Comparison of ENCODE assay signal across 9 mouse cellular contexts in the genomic region with DNA sequence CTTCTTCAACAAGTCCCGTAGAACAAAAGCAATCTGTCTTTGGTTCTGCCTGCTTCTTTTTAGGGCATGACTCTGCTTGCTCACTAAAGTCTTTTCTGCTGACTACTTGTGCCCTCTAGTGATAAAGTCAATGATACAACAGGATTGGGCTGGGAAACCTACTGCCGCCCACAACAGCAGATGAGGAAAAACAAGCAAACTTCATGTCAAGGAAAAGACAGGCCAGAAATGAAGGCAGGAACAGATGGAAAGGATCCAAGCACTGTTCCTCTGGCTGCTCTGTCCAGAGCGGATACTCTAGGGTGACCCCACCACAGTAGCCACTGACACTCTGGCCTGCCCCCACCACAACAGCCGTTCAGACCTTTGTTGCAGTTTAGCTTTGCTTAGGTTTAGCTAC.
DNase-seq lines count a peak whose midpoint lies in the region; ATAC-seq and TF ChIP-seq lines count a peak whose summit lies in the region.
"Had no signal": no experiment of that assay in that cellular context is flagged by ENCODE, and none has a peak within 500 bp of the region (broad histone marks: within the 10 kb centered on the region; RNA-seq: fewer than 3 reads in every experiment).

No protein-coding gene starts in this region.

- no peaks in the 10 kb centered on the region for H3K4me1 ChIP-seq in hindbrain, embryonic 16.5 days (ENCODE audit: control insufficient read depth, insufficient read depth, low read depth, low read length)
- H3K4me1 ChIP-seq in hindbrain, embryonic 13.5 days (replicated peaks), result no peaks in the 10 kb centered on the region
- no peaks in the 10 kb centered on the region for H3K4me1 ChIP-seq in neural tube, embryonic 15.5 days
- H3K4me1 ChIP-seq: limb, embryonic 15.5 days had no signal

- H3K36me3 ChIP-seq in hindbrain, embryonic 16.5 days (ENCODE audit: control insufficient read depth, insufficient read depth, low read length), result peaks cover 8% of the 10 kb centered on the region
- H3K36me3 ChIP-seq in hindbrain, embryonic 13.5 days, result peaks cover 28% of the 10 kb centered on the region
- H3K36me3 ChIP-seq in neural tube, embryonic 15.5 days, result peaks cover 21% of the 10 kb centered on the region

- DNase-seq in Patski (ENCODE audit: low read depth, low spot score), result no peak
- peak; percentile 55 for DNase-seq in embryo, embryonic 10.5 days (ENCODE audit: low spot score)
- DNase-seq in large intestine, adult 2 months (ENCODE audit: low read depth, low spot score), result peak; percentile 8
- DNase-seq in c-Kit-positive CD71-positive TER-119-positive erythroid progenitor cells, embryonic 14.5 days (ENCODE audit: low spot score), result no peak

- TF ChIP-seq CTCF in Patski (IDR thresholded peaks at IDR 0.05), result peak; percentile 70

- no peak overlapping the region for H3K4me2 ChIP-seq in hindbrain, embryonic 16.5 days (ENCODE audit: low read length)
- H3K4me2 ChIP-seq in hindbrain, embryonic 13.5 days, result no peak overlapping the region
- H3K4me2 ChIP-seq in neural tube, embryonic 15.5 days, result no peak overlapping the region
- H3K4me2 ChIP-seq: limb, embryonic 15.5 days had no signal

- ATAC-seq in hindbrain, embryonic 16.5 days, result peak; percentile 58; the same call in 1 of the 2 replicates
- ATAC-seq in hindbrain, embryonic 13.5 days (ENCODE audit: low FRiP score), result no peak
- no peak for ATAC-seq in Patski
- ATAC-seq in megakaryocyte, adult 5-6 weeks (ENCODE audit: poor library complexity, severe bottlenecking), result no peak
- no peak for ATAC-seq in neural tube, embryonic 15.5 days (ENCODE audit: low FRiP score)

- in situ Hi-C loops in Patski (cut with MboI; ENCODE audit: low pct_unique_long_range_greater_than_20kb), result no loop called here

- H3K27me3 ChIP-seq in hindbrain, embryonic 16.5 days (replicated peaks; ENCODE audit: control insufficient read depth, insufficient read depth, low read length), result no peaks in the 10 kb centered on the region
- H3K27me3 ChIP-seq in hindbrain, embryonic 13.5 days, result no peaks in the 10 kb centered on the region
- H3K27me3 ChIP-seq in Patski, result no peaks in the 10 kb centered on the region
- no peaks in the 10 kb centered on the region for H3K27me3 ChIP-seq in neural tube, embryonic 15.5 days (replicated peaks)
- H3K27me3 ChIP-seq: limb, embryonic 15.5 days had no signal

- CTCF ChIA-PET in Patski (lab: Charles Lee), result interaction anchor here (0.8 to 3.7 kb wide), 11 partner anchors 14 to 191 kb away, joined by 3 to 24 read pairs (median 4); no protein-coding TSS in a partner anchor

- H3K9ac ChIP-seq in hindbrain, embryonic 16.5 days (ENCODE audit: low read depth, low read length), result no peak overlapping the region
- H3K9ac ChIP-seq in hindbrain, embryonic 13.5 days, result no peak overlapping the region
- no peak overlapping the region for H3K9ac ChIP-seq in neural tube, embryonic 15.5 days (replicated peaks)
- H3K9ac ChIP-seq: limb, embryonic 15.5 days had no signal

- WGBS in hindbrain, embryonic 16.5 days, result 44% methylated on average over 4 of the region's 4 CpGs
- WGBS in hindbrain, embryonic 13.5 days, result 60% methylated on average over 4 of the region's 4 CpGs
- 66% methylated on average over 4 of the region's 4 CpGs for WGBS in large intestine, adult 2 months
- WGBS in neural tube, embryonic 15.5 days, result 65% methylated on average over 4 of the region's 4 CpGs

- H3K4me3 ChIP-seq in hindbrain, embryonic 16.5 days (ENCODE audit: low read length), result no peak overlapping the region
- H3K4me3 ChIP-seq in hindbrain, embryonic 13.5 days, result no peak overlapping the region
- H3K4me3 ChIP-seq in neural tube, embryonic 15.5 days (replicated peaks), result no peak overlapping the region
- H3K4me3 ChIP-seq: limb, embryonic 15.5 days had no signal

- H3K27ac ChIP-seq in hindbrain, embryonic 16.5 days (ENCODE audit: low read depth, low read length), result no peak overlapping the region
- no peak overlapping the region for H3K27ac ChIP-seq in hindbrain, embryonic 13.5 days
- H3K27ac ChIP-seq in neural tube, embryonic 15.5 days (replicated peaks), result no peak overlapping the region
- H3K27ac ChIP-seq: limb, embryonic 15.5 days had no signal

- POLR2A ChIA-PET in Patski (lab: Charles Lee), result interaction anchor here (1.1 kb wide), 1 partner anchor 180 kb away, joined by 3 read pairs; no protein-coding TSS in a partner anchor

- no peaks in the 10 kb centered on the region for H3K9me3 ChIP-seq in hindbrain, embryonic 16.5 days (ENCODE audit: control insufficient read depth, low read length)
- H3K9me3 ChIP-seq in hindbrain, embryonic 13.5 days, result no peaks in the 10 kb centered on the region
- no peaks in the 10 kb centered on the region for H3K9me3 ChIP-seq in neural tube, embryonic 15.5 days (replicated peaks)
- H3K9me3 ChIP-seq: limb, embryonic 15.5 days had no signal

Comparison
In these comparisons a context has a peak if more than half of its experiments do, and no peak if none do; other contexts are left out.
1. DNase-seq: peak in embryo, embryonic 10.5 days (single experiment) and large intestine, adult 2 months (single experiment); none in Patski (single experiment) and c-Kit-positive CD71-positive TER-119-positive erythroid progenitor cells, embryonic 14.5 days (single experiment).